Mouse (Mus musculus) intestine, postnatal 0 days (tissue): ENCODE measurements around the gene Lmtk2. TPM values are rescaled to one million over a fixed set of nuclear protein-coding genes. Genes with fewer than 3 reads are reported as not detected.
A peak's percentile ranks its signal among the peaks of the same experiment; 100 is the strongest.

Source experiments
- ATAC-seq: fragments of 200-750 bp; cut with Nextera tagmentation; 2 replicates; pipeline ENCODE4 v1.8.0; 2017; ENCODE audit warnings: mild to moderate bottlenecking, moderate TSS enrichment, moderate library complexity
- H3K27ac ChIP-seq: fragments of 300-500 bp; sonication (generic); 2 replicates; pipeline ENCODE4 v1.5.1; 2014; ENCODE audit warnings: mild to moderate bottlenecking, low read depth, low read length, moderate library complexity
- H3K27me3 ChIP-seq: fragments of 300-500 bp; sonication (generic); replicated peaks from 2 replicates; pipeline ENCODE4 v1.6.1; 2014; ENCODE audit warnings: low read length, mixed read lengths; ENCODE audit not compliant: control insufficient read depth, insufficient read depth
- H3K36me3 ChIP-seq: fragments of 300-500 bp; sonication (generic); 2 replicates; pipeline ENCODE4 v1.6.1; 2014; ENCODE audit warnings: mild to moderate bottlenecking, moderate library complexity; ENCODE audit not compliant: control insufficient read depth, insufficient read depth
- H3K4me1 ChIP-seq: fragments of 300-500 bp; sonication (generic); replicated peaks from 2 replicates; pipeline ENCODE4 v1.6.1; 2014; ENCODE audit warnings: antibody characterized with exemption, low read length, mixed read lengths; ENCODE audit not compliant: control insufficient read depth, insufficient read depth
- H3K4me2 ChIP-seq: fragments of 300-500 bp; sonication (generic); replicated peaks from 2 replicates; pipeline ENCODE4 v1.6.1; 2014; ENCODE audit warnings: low read depth, mild to moderate bottlenecking, moderate library complexity
- H3K4me3 ChIP-seq: fragments of 300-500 bp; sonication (generic); 2 replicates; pipeline ENCODE4 v1.5.1; 2014; ENCODE audit warnings: low read depth, low read length
- H3K9ac ChIP-seq: fragments of 300-500 bp; sonication (generic); 2 replicates; pipeline ENCODE4 v1.6.1; 2014; ENCODE audit warnings: mild to moderate bottlenecking, low read depth, low read length
- H3K9me3 ChIP-seq: fragments of 300-500 bp; sonication (generic); 2 replicates; pipeline ENCODE4 v1.6.1; 2016; ENCODE audit warnings: mixed run types; ENCODE audit not compliant: control insufficient read depth
- CTCF ChIP-seq: sonication (generic); IDR thresholded peaks from 2 replicates; pipeline ENCODE4 v1.5.1; 2016; ENCODE audit warnings: low read depth, mild to moderate bottlenecking, control low read depth, antibody characterized with exemption, moderate library complexity
- WGBS: fragments of 180-500 bp; shearing (Covaris S2); extraction: QIAGEN DNeasy Blood & Tissue Kit; methylation state at CpG from one replicate; pipeline ENCODE4 v1.1.7; 2014; 5-methylcytosine and 5-hydroxymethylcytosine counted together
- polyA plus RNA-seq: library from polyadenylated mRNA; unstranded; fragments of >200 nt; fragmentation: Nextera tagmentation; extraction: Ambion mirVana; gene quantifications from 2 replicates; pipeline ENCODE4 v1.2.1, GENCODE M21; 2015

Gene Lmtk2
- polyA plus RNA-seq, 1 experiment from 2014 or later, result 4.9 TPM

DNA sequence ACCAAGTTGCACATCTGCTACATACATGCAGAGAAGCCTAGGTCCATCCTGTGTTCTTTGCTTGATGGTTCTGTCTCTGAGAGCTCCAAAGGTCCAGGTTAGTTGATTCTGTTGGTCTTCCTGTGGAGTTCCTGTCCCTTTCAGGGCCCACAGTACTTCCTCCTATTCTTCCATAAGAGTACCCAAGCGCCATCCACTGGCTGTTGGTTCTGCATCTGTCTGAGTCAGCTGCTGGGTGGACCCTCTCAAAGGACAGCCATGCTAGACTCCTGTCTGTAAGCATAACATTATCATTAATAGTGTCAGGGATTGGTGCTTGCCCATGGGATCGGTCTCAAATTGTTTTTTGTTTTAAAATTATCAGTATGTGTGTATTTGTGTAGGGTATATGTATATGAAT, 13.8 kb downstream of the Lmtk2 start:
- Histone ChIP-seq H3K9me3 (no peaks in the 10 kb centered on the region), H3K4me3 (no peak overlapping the region), H3K27ac (no peak overlapping the region), H3K27me3 (no peaks in the 10 kb centered on the region), H3K36me3 (no peaks in the 10 kb centered on the region), H3K4me2 (no peak overlapping the region), H3K9ac (no peak overlapping the region), H3K4me1 (no peaks in the 10 kb centered on the region)
- WGBS, result 80% methylated on average over 2 of the region's 2 CpGs
- ATAC-seq, result no peak
- peak; percentile 42 for TF ChIP-seq CTCF

DNA sequence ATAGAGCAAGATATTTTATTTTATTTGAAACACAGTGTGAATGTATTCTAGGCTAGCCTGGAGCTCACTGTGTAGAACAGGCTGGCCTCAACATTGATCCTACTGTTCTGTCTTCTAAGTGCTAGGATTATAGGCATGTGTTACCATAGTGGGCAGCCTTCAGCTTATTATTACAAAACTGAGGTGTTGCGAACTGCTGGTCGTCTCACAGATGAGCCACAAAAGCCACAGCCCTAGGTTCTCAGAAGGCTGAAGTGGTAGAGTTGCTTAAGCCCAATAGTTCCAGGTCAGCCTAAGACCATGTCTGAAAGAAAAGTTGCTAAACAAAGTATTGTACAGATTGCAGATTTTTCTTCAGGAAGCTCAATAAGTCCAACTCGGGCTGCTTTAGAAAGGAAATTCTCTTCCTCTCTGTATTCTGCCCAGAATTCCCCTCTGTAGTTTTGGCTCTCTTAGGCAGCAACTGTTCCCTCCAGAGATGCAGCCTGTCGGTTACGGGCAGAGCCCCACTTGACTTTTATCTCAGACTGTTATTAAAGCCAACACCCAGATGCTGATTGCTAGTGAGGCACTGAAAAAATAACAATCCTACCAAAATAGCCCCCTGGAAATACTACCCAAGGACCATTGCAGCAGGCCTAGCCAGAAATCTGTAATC, 14.9 kb downstream of the Lmtk2 start:
- H3K4me3 ChIP-seq, result no peak overlapping the region
- H3K9me3 ChIP-seq, result no peaks in the 10 kb centered on the region
- H3K4me1 ChIP-seq, result 0 out of 2 replicates have a peak, but pooled peaks cover 4% of the 10 kb centered on the region
- no peaks in the 10 kb centered on the region for H3K27me3 ChIP-seq
- H3K4me2 ChIP-seq, result no peak overlapping the region
- H3K36me3 ChIP-seq, result no peaks in the 10 kb centered on the region
- H3K27ac ChIP-seq, result no peak overlapping the region
- ATAC-seq, result no peak
- no peak overlapping the region for H3K9ac ChIP-seq
- TF ChIP-seq CTCF, result no peak
- WGBS, result 58% methylated on average over 5 of the region's 5 CpGs

DNA sequence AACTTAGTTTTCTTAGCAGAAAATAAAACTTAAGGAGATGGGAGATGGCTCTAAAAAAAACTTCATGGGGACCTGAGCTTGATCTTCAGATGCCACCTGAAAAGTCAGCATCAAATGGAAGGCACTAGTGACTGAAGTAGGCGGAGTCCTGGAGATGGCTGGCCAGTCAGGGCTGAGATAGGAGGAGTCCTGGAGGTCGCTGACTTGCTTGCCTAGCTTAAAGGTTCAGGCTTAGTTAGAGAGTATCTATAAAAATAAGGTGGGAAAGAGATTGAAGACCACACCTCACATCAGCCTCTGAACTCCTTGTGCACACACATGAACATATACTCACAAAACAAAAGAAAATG, 15.4 kb downstream of the Lmtk2 start:
- no peaks in the 10 kb centered on the region for H3K9me3 ChIP-seq
- H3K36me3 ChIP-seq, result no peaks in the 10 kb centered on the region
- no peak overlapping the region for H3K27ac ChIP-seq
- TF ChIP-seq CTCF, result no peak
- H3K4me1 ChIP-seq, result 0 out of 2 replicates have a peak, but pooled peaks cover 4% of the 10 kb centered on the region
- no peak overlapping the region for H3K9ac ChIP-seq
- H3K4me2 ChIP-seq, result no peak overlapping the region
- ATAC-seq, result no peak
- WGBS, result 73% methylated on average over 2 of the region's 2 CpGs
- no peaks in the 10 kb centered on the region for H3K27me3 ChIP-seq
- H3K4me3 ChIP-seq, result no peak overlapping the region

DNA sequence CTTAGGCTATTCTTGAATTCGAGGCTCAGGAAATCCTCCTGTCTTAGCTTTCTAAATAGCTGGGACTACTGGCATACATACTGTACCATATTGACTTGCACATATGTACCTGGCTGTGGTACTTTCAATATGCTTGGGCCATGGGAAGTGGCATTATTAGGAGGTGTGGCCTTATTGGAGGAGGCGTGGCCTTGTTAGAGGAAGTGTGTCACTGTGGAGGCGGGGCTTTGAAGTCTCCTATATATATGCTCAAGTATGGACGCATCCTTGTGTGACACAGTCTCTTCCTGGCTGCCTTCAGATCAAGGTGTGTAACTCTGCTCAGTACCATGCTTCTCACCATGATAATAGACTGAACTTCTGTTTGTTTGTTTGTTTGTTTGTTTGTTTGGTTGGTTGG, 18.0 kb downstream of the Lmtk2 start:
- H3K9ac ChIP-seq, result no peak overlapping the region
- H3K27me3 ChIP-seq, result no peaks in the 10 kb centered on the region
- H3K4me3 ChIP-seq, result no peak overlapping the region
- H3K4me2 ChIP-seq, result no peak overlapping the region
- 0 out of 2 replicates have a peak, but pooled peaks cover 4% of the 10 kb centered on the region for H3K4me1 ChIP-seq
- 96% methylated on average over 4 of the region's 4 CpGs for WGBS
- no peak overlapping the region for H3K27ac ChIP-seq
- TF ChIP-seq CTCF, result no peak
- no peaks in the 10 kb centered on the region for H3K36me3 ChIP-seq
- no peaks in the 10 kb centered on the region for H3K9me3 ChIP-seq
- ATAC-seq, result no peak

DNA sequence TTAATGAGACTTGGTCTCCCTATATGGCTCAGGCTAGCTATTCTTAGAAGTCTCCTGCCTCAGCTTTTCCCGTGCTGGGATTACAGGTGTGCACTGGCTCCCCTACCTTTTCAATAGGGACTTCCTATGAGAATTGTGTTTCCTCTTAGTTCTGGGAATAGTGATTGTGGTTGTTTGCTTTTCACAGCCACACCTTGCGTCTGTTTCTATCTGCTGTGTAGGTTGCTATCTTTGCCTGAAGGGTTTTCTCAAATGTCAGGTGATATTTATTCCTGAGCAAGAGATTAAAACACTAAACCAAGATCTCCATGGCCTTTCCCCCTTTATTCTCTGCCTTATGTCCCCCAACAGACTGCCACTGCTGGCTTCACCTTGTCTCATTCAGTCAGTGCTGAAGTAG, 19.1 kb downstream of the Lmtk2 start:
- no peak overlapping the region for H3K4me3 ChIP-seq
- 38% methylated on average over 2 of the region's 2 CpGs for WGBS
- no peak overlapping the region for H3K27ac ChIP-seq
- no peaks in the 10 kb centered on the region for H3K36me3 ChIP-seq
- no peak overlapping the region for H3K4me2 ChIP-seq
- TF ChIP-seq CTCF, result no peak
- no peak for ATAC-seq
- H3K27me3 ChIP-seq, result no peaks in the 10 kb centered on the region
- H3K4me1 ChIP-seq, result 0 out of 2 replicates have a peak, but pooled peaks cover 4% of the 10 kb centered on the region
- H3K9ac ChIP-seq, result no peak overlapping the region
- no peaks in the 10 kb centered on the region for H3K9me3 ChIP-seq

DNA sequence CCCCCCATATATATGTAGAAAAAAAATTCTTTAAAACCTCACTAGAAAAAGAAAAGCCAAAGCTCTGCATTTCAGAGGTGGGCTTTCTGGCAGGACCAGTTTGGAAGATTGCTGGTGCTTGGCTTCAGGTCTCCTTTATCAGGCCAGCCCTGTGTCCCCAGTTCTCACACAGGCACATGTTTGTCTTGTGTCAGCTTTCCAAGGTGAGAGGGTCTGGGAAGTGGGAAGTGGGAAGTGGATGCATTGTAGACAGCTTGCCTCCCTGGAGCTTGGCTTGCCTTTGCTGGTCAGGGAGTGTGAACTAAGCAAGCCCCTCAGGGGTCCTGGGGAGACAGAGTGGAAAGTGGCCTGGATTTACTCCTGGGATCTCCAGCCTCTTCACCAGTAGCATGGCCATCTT, 21.3 kb downstream of the Lmtk2 start:
- Histone ChIP-seq H3K27me3 (no peaks in the 10 kb centered on the region), H3K36me3 (no peaks in the 10 kb centered on the region), H3K27ac (no peak overlapping the region), H3K4me3 (no peak overlapping the region), H3K4me1 (0 out of 2 replicates have a peak, but pooled peaks cover 4% of the 10 kb centered on the region), H3K9me3 (no peaks in the 10 kb centered on the region), H3K9ac (no peak overlapping the region), H3K4me2 (no peak overlapping the region)
- TF ChIP-seq CTCF, result no peak
- ATAC-seq, result no peak
